ENCODE assay signal across 9 mouse cellular contexts in the genomic region with DNA sequence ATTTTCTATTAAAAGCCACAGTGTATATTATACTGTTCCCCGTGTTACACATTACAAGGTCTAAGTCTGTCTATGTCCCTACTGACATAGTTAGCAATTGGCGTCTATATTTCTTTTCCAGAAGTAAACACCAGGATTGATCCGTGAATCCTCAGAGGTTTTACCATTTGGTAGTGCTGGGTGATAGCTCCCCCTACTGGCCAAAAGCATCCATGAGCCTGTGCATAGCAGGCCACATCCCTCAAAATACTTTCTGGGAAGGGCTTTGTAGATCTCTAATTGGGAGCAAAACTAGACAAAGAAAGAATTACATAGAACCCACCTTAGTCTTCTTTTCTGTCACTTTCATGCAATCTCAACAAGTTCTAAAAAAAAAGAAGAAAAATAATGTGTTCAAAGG. TPM values are rescaled to one million over a fixed set of nuclear protein-coding genes. Genes with fewer than 3 reads are reported as not detected.
DNase-seq lines count a peak whose midpoint lies in the region; TF ChIP-seq lines count a peak whose summit lies in the region.
"Had no signal": no experiment of that assay in that cellular context is flagged by ENCODE, and none has a peak within 500 bp of the region (broad histone marks: within the 10 kb centered on the region; RNA-seq: fewer than 3 reads in every experiment).

No protein-coding gene starts in this region.

- no peaks in the 10 kb centered on the region for H3K4me1 ChIP-seq in cerebellum, adult 2 months (ENCODE audit: control insufficient read depth, insufficient read depth, low read length)
- H3K4me1 ChIP-seq: liver, embryonic 13.5 days had no signal

- WGBS in cerebellum, adult 2 months, result 16% methylated on average over 3 of the region's 3 CpGs

- H3K4me3 ChIP-seq in cerebellum, adult 2 months (replicated peaks; ENCODE audit: insufficient read depth, low read depth, low read length), result no peak overlapping the region
- H3K4me3 ChIP-seq: liver, embryonic 13.5 days had no signal

- TF ChIP-seq CTCF in cerebellum, adult 2 months (IDR thresholded peaks at IDR 0.05; ENCODE audit: borderline replicate concordance, insufficient read depth, low read depth, low read length), result peak; percentile 39

- H3K27ac ChIP-seq in cerebellum, adult 2 months (ENCODE audit: insufficient read depth, low read length), result no peak overlapping the region
- H3K27ac ChIP-seq: liver, embryonic 13.5 days had no signal

- TF ChIP-seq POLR2A in cerebellum, adult 2 months (IDR thresholded peaks at IDR 0.05; ENCODE audit: borderline replicate concordance, insufficient read depth, low read length), result no peak

- peak; percentile 6 to 16 for DNase-seq in cerebellum, adult 2 months
- DNase-seq in cerebellum, adult 9-11 months, result no peak
- DNase-seq in adrenal gland, postnatal 10 days, result peak; percentile 80
- peak; percentile 36 for DNase-seq in fibroblast of lung, adult 2 months (ENCODE audit: low read depth)
- peak; percentile 67 for DNase-seq in induced T-regulatory cell, adult 2 months (ENCODE audit: low read depth)
- peak; percentile 30 for DNase-seq in left cerebral cortex, adult 11 months (ENCODE audit: low spot score)
- DNase-seq in mesoderm, embryonic 11.5 days (ENCODE audit: low read depth, low spot score), result peak; percentile 67
- DNase-seq in spleen, postnatal 10 days (ENCODE audit: low spot score in 2 of 2), result peak; percentile 16 to 65
- DNase-seq: liver, embryonic 13.5 days had no signal

- no peaks in the 10 kb centered on the region for H3K27me3 ChIP-seq in cerebellum, adult 2 months (ENCODE audit: control insufficient read depth, insufficient read depth, low read length)
- H3K27me3 ChIP-seq: liver, embryonic 13.5 days had no signal

RNA-seq across cellular contexts. Expression of gene Anxa1, which starts 43.8 kb away (rescaled TPM):
- polyA plus RNA-seq in cerebellum, adult 2 months (2012; rRNA removed), result 0.74 and 1.00 TPM in 2 replicates
- 10 to 100 TPM; 29.5 to 37.6 TPM for total RNA-seq in adrenal gland, postnatal 10 days (2021)

RNA-seq across cellular contexts. Expression of gene Aldh1a1, which starts 58.0 kb away (rescaled TPM):
- 257 and 274 TPM in 2 replicates for polyA plus RNA-seq in cerebellum, adult 2 months (2012; rRNA removed)
- total RNA-seq in adrenal gland, postnatal 10 days (2021), result 10 to 100 TPM; 29.7 to 40.7 TPM
